Mouse (Mus musculus) CH12.LX (cell line): ENCODE data around the gene Map7. TPM values are rescaled to one million over a fixed set of nuclear protein-coding genes. Genes with fewer than 3 reads are reported as not detected.

Experiments used
- DNase-seq: peaks from one replicate; pipeline ENCODE4 v3.0.0-alpha.2; 2013; ENCODE audit errors: extremely low read depth
- H3K27ac ChIP-seq: 2 replicates; pipeline ENCODE4 v1.5.1; 2012; ENCODE audit warnings: low read depth, mild to moderate bottlenecking, control low read depth, moderate library complexity; ENCODE audit not compliant: insufficient read depth
- H3K27me3 ChIP-seq: replicated peaks from 2 replicates; pipeline ENCODE3; 2012; ENCODE audit warnings: inconsistent platforms
- H3K36me3 ChIP-seq, 2 experiments: replicated peaks in 1 of 2; 2 replicates each; pipeline versions ENCODE3 to v1.6.1; 2012; ENCODE audit warnings: inconsistent platforms in 1 of 2, low read length in 1 of 2, mild to moderate bottlenecking in 1 of 2, mixed read lengths in 1 of 2, moderate library complexity in 1 of 2; ENCODE audit not compliant: control insufficient read depth in 1 of 2, insufficient read depth in 1 of 2
- H3K4me1 ChIP-seq, 2 experiments: 2 replicates each; pipeline ENCODE4 v1.6.1; 2012; ENCODE audit warnings: inconsistent platforms in 1 of 2, moderate library complexity in 1 of 2; ENCODE audit not compliant: insufficient read depth in 2 of 2, control insufficient read depth in 1 of 2
- H3K4me2 ChIP-seq: 2 replicates; pipeline ENCODE4 v1.6.1; 2012; ENCODE audit warnings: low read depth, mild to moderate bottlenecking, control low read depth; ENCODE audit not compliant: poor library complexity, insufficient read depth, severe bottlenecking
- H3K4me3 ChIP-seq, 3 experiments: fragments of 150-350 bp in 1 of 3; sonication (generic) in 1 of 3; replicated peaks in 1 of 3; 2 replicates each; pipeline versions ENCODE3 to v1.5.1; 2011 to 2012; ENCODE audit warnings: low read depth in 2 of 3, low read length in 2 of 3, mild to moderate bottlenecking in 2 of 3, moderate library complexity in 2 of 3, control low read depth in 1 of 3, improper control_type of control experiment in 1 of 3, inconsistent platforms in 1 of 3, mixed read lengths in 1 of 3; ENCODE audit not compliant: poor library complexity in 1 of 3
- H3K79me2 ChIP-seq: replicated peaks from 2 replicates; pipeline ENCODE4 v1.6.1; 2012; ENCODE audit warnings: mild to moderate bottlenecking, moderate library complexity; ENCODE audit not compliant: control insufficient read depth, poor library complexity, insufficient read depth, severe bottlenecking; ENCODE audit errors: extremely low read depth
- H3K9ac ChIP-seq: 2 replicates; pipeline ENCODE4 v1.6.1; 2012; ENCODE audit warnings: low read depth, mild to moderate bottlenecking, control low read depth, moderate library complexity; ENCODE audit not compliant: insufficient read depth
- H3K9me3 ChIP-seq: replicated peaks from 2 replicates; pipeline ENCODE3; 2012; ENCODE audit warnings: low read length, inconsistent platforms, mixed read lengths
- CHD1 ChIP-seq: IDR thresholded peaks from 2 replicates; pipeline ENCODE4 v1.6.1; 2012; ENCODE audit warnings: low read depth, low read length, improper control_type of control experiment, inconsistent platforms
- CTCF ChIP-seq, 2 experiments: IDR thresholded peaks in 1 of 2; conservative IDR thresholded peaks in 1 of 2; 2 replicates each; pipeline ENCODE4 v1.5.1; 2011 to 2012; ENCODE audit warnings: low read depth in 2 of 2, low read length in 2 of 2, improper control_type of control experiment in 1 of 2, inconsistent platforms in 1 of 2, mild to moderate bottlenecking in 1 of 2, moderate library complexity in 1 of 2
- E2F4 ChIP-seq: IDR thresholded peaks from 2 replicates; pipeline ENCODE4 v1.6.1; 2011; ENCODE audit warnings: low read depth, low read length, improper control_type of control experiment; ENCODE audit not compliant: insufficient replicate concordance
- ELF1 ChIP-seq: IDR thresholded peaks from 2 replicates; pipeline ENCODE4 v1.6.1; 2014; ENCODE audit warnings: low read depth, mild to moderate bottlenecking, inconsistent platforms, low read length, improper control_type of control experiment
- EP300 ChIP-seq: IDR thresholded peaks from 2 replicates; pipeline ENCODE4 v1.6.1; 2011; ENCODE audit warnings: low read length, improper control_type of control experiment
- GABPA ChIP-seq: IDR thresholded peaks from 2 replicates; pipeline ENCODE4 v1.6.1; 2012; ENCODE audit warnings: low read depth, low read length, improper control_type of control experiment, inconsistent platforms; ENCODE audit not compliant: insufficient replicate concordance
- IRF4 ChIP-seq: IDR thresholded peaks from 2 replicates; pipeline ENCODE4 v1.6.1; 2014; ENCODE audit warnings: low read depth, mild to moderate bottlenecking, inconsistent platforms, low read length, improper control_type of control experiment
- JUN ChIP-seq: IDR thresholded peaks from 2 replicates; pipeline ENCODE4 v1.6.1; 2011; ENCODE audit warnings: low read depth, mild to moderate bottlenecking, low read length, improper control_type of control experiment, moderate library complexity; ENCODE audit not compliant: insufficient read depth
- JUND ChIP-seq: conservative IDR thresholded peaks from 2 replicates; pipeline ENCODE4 v1.6.1; 2011; ENCODE audit warnings: low read depth, low read length, improper control_type of control experiment
- KAT2A ChIP-seq: IDR thresholded peaks from 2 replicates; pipeline ENCODE4 v1.6.1; 2012; ENCODE audit warnings: low read length, improper control_type of control experiment, inconsistent platforms; ENCODE audit not compliant: insufficient replicate concordance
- MAFK ChIP-seq: IDR thresholded peaks from 2 replicates; pipeline ENCODE4 v1.6.1; 2011; ENCODE audit warnings: low read length, improper control_type of control experiment; ENCODE audit not compliant: insufficient replicate concordance
- MAX ChIP-seq: IDR thresholded peaks from 2 replicates; pipeline ENCODE4 v1.6.1; 2011; ENCODE audit warnings: low read length, improper control_type of control experiment
- MAZ ChIP-seq: IDR thresholded peaks from 2 replicates; pipeline ENCODE4 v1.6.1; 2012; ENCODE audit warnings: low read depth, mild to moderate bottlenecking, inconsistent platforms, low read length, improper control_type of control experiment, moderate library complexity
- MXI1 ChIP-seq: IDR thresholded peaks from 2 replicates; pipeline ENCODE4 v1.6.1; 2011; ENCODE audit warnings: mild to moderate bottlenecking, low read depth, low read length, improper control_type of control experiment
- MYC ChIP-seq: IDR thresholded peaks from 2 replicates; pipeline ENCODE4 v1.6.1; 2011; ENCODE audit warnings: low read depth, mild to moderate bottlenecking, improper control_type of control experiment, low read length
- NRF1 ChIP-seq: IDR thresholded peaks from 2 replicates; pipeline ENCODE4 v1.6.1; 2014; ENCODE audit warnings: low read depth, mild to moderate bottlenecking, inconsistent platforms, low read length, improper control_type of control experiment, moderate library complexity
- PAX5 ChIP-seq: IDR thresholded peaks from 2 replicates; pipeline ENCODE4 v1.6.1; 2012; ENCODE audit warnings: low read length, inconsistent platforms, mixed read lengths
- POLR2A ChIP-seq: IDR thresholded peaks from 2 replicates; pipeline ENCODE4 v1.6.1; 2011; ENCODE audit warnings: low read depth, mild to moderate bottlenecking, improper control_type of control experiment, low read length
- RAD21 ChIP-seq: IDR thresholded peaks from 2 replicates; pipeline ENCODE4 v1.6.1; 2011; ENCODE audit warnings: low read depth, mild to moderate bottlenecking, low read length, improper control_type of control experiment, moderate library complexity
- RCOR1 ChIP-seq: conservative IDR thresholded peaks from 2 replicates; pipeline ENCODE4 v1.6.1; 2012; ENCODE audit warnings: low read depth, mild to moderate bottlenecking, inconsistent platforms, low read length, improper control_type of control experiment
- SIN3A ChIP-seq: IDR thresholded peaks from 2 replicates; pipeline ENCODE4 v1.6.1; 2012; ENCODE audit warnings: low read length, improper control_type of control experiment, inconsistent platforms
- SMC3 ChIP-seq: IDR thresholded peaks from 2 replicates; pipeline ENCODE4 v1.6.1; 2011; ENCODE audit warnings: low read depth, low read length, improper control_type of control experiment
- TBP ChIP-seq: conservative IDR thresholded peaks from 2 replicates; pipeline ENCODE4 v1.6.1; 2011; ENCODE audit warnings: low read depth, low read length, improper control_type of control experiment
- UBTF ChIP-seq: IDR thresholded peaks from 2 replicates; pipeline ENCODE4 v1.6.1; 2012; ENCODE audit warnings: low read depth, mild to moderate bottlenecking, inconsistent platforms, low read length, improper control_type of control experiment, moderate library complexity
- USF1 ChIP-seq: IDR thresholded peaks from 2 replicates; pipeline ENCODE4 v1.6.1; 2014; ENCODE audit warnings: low read depth, mild to moderate bottlenecking, inconsistent platforms, low read length, improper control_type of control experiment
- ZC3H11A ChIP-seq: IDR thresholded peaks from 2 replicates; pipeline ENCODE4 v1.6.1; 2012; ENCODE audit warnings: low read depth, mild to moderate bottlenecking, inconsistent platforms, low read length, improper control_type of control experiment
- ZKSCAN1 ChIP-seq: IDR thresholded peaks from 2 replicates; pipeline ENCODE4 v1.6.1; 2012; ENCODE audit warnings: low read depth, inconsistent platforms, low read length, improper control_type of control experiment, borderline replicate concordance
- ZMIZ1 ChIP-seq: IDR thresholded peaks from 2 replicates; pipeline ENCODE4 v1.6.1; 2012; ENCODE audit warnings: low read depth, mild to moderate bottlenecking, inconsistent platforms, low read length, improper control_type of control experiment
- dilution Hi-C: fragments of 300-500 bp; cut with MboI; formaldehyde crosslinking; loops from 2 replicates; pipeline ENCODE4 v1.14.3; 2020; ENCODE audit warnings: low sequenced_read_pairs; ENCODE audit not compliant: extremely low pct_unique_long_range_greater_than_20kb, extremely low pct_ligation_motif_present
- in situ Hi-C: fragments of 300-500 bp; cut with MboI; formaldehyde crosslinking; loops from 3 replicates; pipeline ENCODE4 v1.14.3; 2019; ENCODE audit warnings: low sequenced_read_pairs, low pct_ligation_motif_present, low pct_unique_long_range_greater_than_20kb, mixed read lengths
- polyA plus RNA-seq: library from polyadenylated mRNA; unstranded; fragments of >175 nt; gene quantifications from 2 replicates; pipeline ENCODE4 v1.2.1, GENCODE M21; 2012; ENCODE audit warnings: low read depth; ENCODE audit not compliant: insufficient read length
- total RNA-seq, 2 experiments: library from RNA; depleted of rRNA; stranded (reverse); fragments of 300-350 nt in 1 of 2; fragments of >200 nt in 1 of 2; gene quantifications; 2 replicates each; pipeline ENCODE4 v1.2.3; 2012 to 2014

Map7 gene
- total and polyA plus RNA-seq, 3 experiments: 7.4 to 31.1 (median 21.6) TPM

DNA sequence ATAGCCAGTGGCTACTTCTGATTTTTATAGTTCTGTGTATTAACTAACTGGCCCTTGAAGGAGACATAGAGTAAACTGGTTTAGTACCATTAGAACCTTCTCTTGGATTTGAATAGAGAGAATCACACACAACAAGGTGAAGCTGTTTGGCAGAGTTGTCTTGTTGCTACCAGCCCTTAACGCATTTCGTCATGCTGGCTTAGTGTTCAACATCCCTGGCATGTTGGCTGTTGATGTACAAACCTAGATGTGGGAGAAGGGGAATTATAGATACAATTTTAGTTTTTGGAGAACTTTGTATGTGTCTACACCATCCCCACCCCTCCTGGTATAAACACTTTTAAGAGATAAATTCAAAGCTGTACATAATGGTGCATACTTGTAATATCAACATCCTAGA, 37.5 kb downstream of the Map7 start:
- H3K4me3 ChIP-seq: no peak overlapping the region
- in situ Hi-C loops (no loop called here), dilution Hi-C loops (no loop called here)
- H3K9ac ChIP-seq: no peak overlapping the region
- H3K27ac ChIP-seq: no peak overlapping the region
- H3K4me1 ChIP-seq: peaks cover 0 to 22% of the 10 kb centered on the region in 2 experiments; a peak in 2 of 4 replicates
- no peaks in the 10 kb centered on the region for H3K9me3 ChIP-seq
- no peak for DNase-seq
- TF ChIP-seq TBP: no peak
- TF ChIP-seq MYC: no peak
- TF ChIP-seq NRF1: no peak
- no peak for TF ChIP-seq SIN3A
- TF ChIP-seq JUND: no peak
- TF ChIP-seq EP300: no peak
- no peak for TF ChIP-seq PAX5
- no peak for TF ChIP-seq RCOR1
- no peak for TF ChIP-seq IRF4
- TF ChIP-seq POLR2A: no peak
- TF ChIP-seq GABPA: no peak
- TF ChIP-seq ZKSCAN1: no peak
- TF ChIP-seq JUN: no peak
- no peak for TF ChIP-seq KAT2A
- TF ChIP-seq RAD21: no peak
- no peak for TF ChIP-seq ELF1
- no peak for TF ChIP-seq CTCF (conservative IDR thresholded peaks at IDR 0.05 in 1 of 2, IDR thresholded peaks at IDR 0.05 in 1 of 2; ENCODE audit: low read depth in 2 of 2, low read length in 2 of 2)
- no peak for TF ChIP-seq UBTF
- TF ChIP-seq MAZ: no peak
- TF ChIP-seq CHD1: no peak
- H3K4me2 ChIP-seq: no peak overlapping the region
- no peaks in the 10 kb centered on the region for H3K36me3 ChIP-seq
- no peaks in the 10 kb centered on the region for H3K27me3 ChIP-seq
- no peaks in the 10 kb centered on the region for H3K79me2 ChIP-seq

GRCm38 (mm10) chr10:20186800-20187273, 38.6 kb downstream of the Map7 start:
- dilution Hi-C loops: no loop called here

More at GRCm38 (mm10) chr10:20186800-20187273, 38.6 kb downstream of the Map7 start:
- no peak for DNase-seq
- no peak for TF ChIP-seq ZC3H11A
- TF ChIP-seq SMC3: no peak
- no peak for TF ChIP-seq MXI1
- no peak for TF ChIP-seq PAX5
- no peak for TF ChIP-seq MAFK
- no peak for TF ChIP-seq ZMIZ1
- TF ChIP-seq USF1: no peak
- TF ChIP-seq E2F4: no peak
- no peak for TF ChIP-seq MAZ
- TF ChIP-seq POLR2A: no peak
- TF ChIP-seq RCOR1: no peak
- no peak for TF ChIP-seq ELF1
- TF ChIP-seq MAX: no peak
- TF ChIP-seq SIN3A: no peak
- TF ChIP-seq, all 38 proteins: peak for 0
- Histone ChIP-seq H3K9me3 (no peaks in the 10 kb centered on the region), H3K9ac (no peak overlapping the region), H3K27ac (no peak overlapping the region), H3K4me1 (peaks cover 0 to 19% of the 10 kb centered on the region in 2 experiments; a peak in 2 of 4 replicates), H3K4me2 (no peak overlapping the region), H3K27me3 (no peaks in the 10 kb centered on the region), H3K4me3 (no peak overlapping the region), H3K36me3 (no peaks in the 10 kb centered on the region), H3K79me2 (no peaks in the 10 kb centered on the region)
- in situ Hi-C loops: no loop called here
